Mouse (Mus musculus) common myeloid progenitor, adult 5-6 weeks (primary cell): Measurements from ENCODE around the gene Napa. TPM values are rescaled to one million over a fixed set of nuclear protein-coding genes. Genes with fewer than 3 reads are reported as not detected.
A peak's percentile ranks its signal among the peaks of the same experiment; 100 is the strongest.

Experiments used
- ATAC-seq: replicated peaks from 2 replicates; pipeline ENCODE4 v1.8.0; 2016; ENCODE audit warnings: low read depth, mild to moderate bottlenecking, moderate TSS enrichment, inconsistent platforms; ENCODE audit not compliant: poor library complexity, severe bottlenecking
- total RNA-seq: library from RNA; stranded (forward); fragments of 200-1000, 187-1606 nt; gene quantifications from 2 replicates; pipeline ENCODE4 v1.2.3, GENCODE M21; 2017

The Napa gene
- total RNA-seq, 1 experiment from 2014 or later: 61.1 TPM

- ATAC-seq: 0 out of 2 replicates have a peak, but pooled peaks have one; percentile 1
Measured at GRCm38 (mm10) chr7:16129846-16130691, 31.8 kb downstream of the Napa start.

GRCm38 (mm10) chr7:16130956-16131634 is 32.8 kb downstream of the Napa start:
- no peak for ATAC-seq

- no peak for ATAC-seq
Measured at GRCm38 (mm10) chr7:16132161-16132581, 33.9 kb downstream of the Napa start.

GRCm38 (mm10) chr7:16132926-16133325 is 34.7 kb downstream of the Napa start:
- no peak for ATAC-seq

GRCm38 (mm10) chr7:16133691-16134090 is 35.4 kb downstream of the Napa start:
- ATAC-seq: no peak

GRCm38 (mm10) chr7:16134951-16135392 is 36.7 kb downstream of the Napa start:
- no peak for ATAC-seq

GRCm38 (mm10) chr7:16146489-16147410 is 48.5 kb downstream of the Napa start:
- no peak for ATAC-seq

- ATAC-seq: peak; percentile 74
Measured at GRCm38 (mm10) chr7:16147643-16148042, 49.4 kb downstream of the Napa start.

GRCm38 (mm10) chr7:16149241-16149640 is 51.0 kb downstream of the Napa start:
- no peak for ATAC-seq

GRCm38 (mm10) chr7:16150191-16151145 is 52.2 kb downstream of the Napa start:
- ATAC-seq: no peak

- ATAC-seq: peak; percentile 70
Measured at GRCm38 (mm10) chr7:16153522-16153921, 55.3 kb downstream of the Napa start.

- no peak for ATAC-seq
Measured at GRCm38 (mm10) chr7:16155132-16155872, 57.0 kb downstream of the Napa start.

GRCm38 (mm10) chr7:16156105-16156714 is 58.0 kb downstream of the Napa start:
- ATAC-seq: no peak

GRCm38 (mm10) chr7:16158735-16159134 is 60.5 kb downstream of the Napa start:
- peak; percentile 13; the same call in 1 of the 2 replicates for ATAC-seq

- ATAC-seq: peak; percentile 80
Measured at GRCm38 (mm10) chr7:16160702-16161101, 62.4 kb downstream of the Napa start.

GRCm38 (mm10) chr7:16161302-16161701 is 63.0 kb downstream of the Napa start:
- no peak for ATAC-seq

- no peak for ATAC-seq
Measured at GRCm38 (mm10) chr7:16162036-16162435, 63.8 kb downstream of the Napa start.
